Mouse (Mus musculus) monocyte, adult 2 months (primary cell): Measurements from ENCODE around the gene Pdk4.

Experiments used
- DNase-seq, 2 experiments: peaks; one replicate each; pipeline ENCODE4 v3.0.0; 2022; ENCODE audit warnings: low spot score in 2 of 2, low read depth in 1 of 2

Gene Pdk4

DNA sequence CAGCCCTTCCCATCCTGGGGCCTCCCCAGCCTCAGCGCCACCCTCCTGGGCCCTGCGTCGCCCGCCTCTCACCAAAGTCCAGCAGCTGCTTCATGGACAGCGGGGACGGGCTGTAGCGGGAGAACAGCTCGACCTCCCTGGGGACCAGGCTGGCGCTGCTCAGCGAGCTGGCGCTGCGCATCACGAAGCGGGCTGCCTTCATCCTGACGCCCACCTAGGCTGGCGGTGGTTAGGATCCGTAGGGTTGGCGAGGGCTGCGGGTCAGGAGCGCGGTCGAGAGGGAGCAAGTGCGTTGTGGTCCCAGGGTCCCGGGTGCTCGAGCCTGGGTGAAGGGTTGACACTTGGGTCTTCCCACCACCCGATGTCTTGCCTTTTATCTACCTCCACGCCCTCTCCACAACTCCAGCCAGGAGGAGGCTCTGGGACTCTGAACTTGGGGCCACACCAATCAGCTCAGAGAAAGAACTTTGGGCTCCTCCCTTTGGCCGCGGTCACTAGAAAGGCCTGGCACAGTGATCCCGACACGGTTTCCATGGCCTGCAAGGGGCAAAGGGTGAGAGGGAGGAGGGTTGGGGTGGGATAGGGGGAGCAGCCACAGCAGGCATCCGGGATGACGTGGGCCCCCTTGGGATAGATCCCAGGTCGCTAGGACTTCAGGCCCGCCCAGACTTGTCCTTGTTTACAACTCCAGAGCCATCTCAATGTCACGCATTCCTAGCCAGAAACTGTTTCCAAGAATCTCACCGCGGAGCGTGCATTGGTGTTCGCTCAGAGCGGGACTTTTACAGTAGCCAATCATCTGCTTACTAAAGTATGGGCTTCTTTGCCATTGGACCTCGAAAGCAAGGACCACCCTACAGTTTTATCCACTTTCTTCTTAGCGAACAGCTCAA is at the start of gene Pdk4:
TSS of gene Pdk4 (minus strand) at position 349 of the 893 bp plus-strand sequence.
- DNase-seq = no peak

DNA sequence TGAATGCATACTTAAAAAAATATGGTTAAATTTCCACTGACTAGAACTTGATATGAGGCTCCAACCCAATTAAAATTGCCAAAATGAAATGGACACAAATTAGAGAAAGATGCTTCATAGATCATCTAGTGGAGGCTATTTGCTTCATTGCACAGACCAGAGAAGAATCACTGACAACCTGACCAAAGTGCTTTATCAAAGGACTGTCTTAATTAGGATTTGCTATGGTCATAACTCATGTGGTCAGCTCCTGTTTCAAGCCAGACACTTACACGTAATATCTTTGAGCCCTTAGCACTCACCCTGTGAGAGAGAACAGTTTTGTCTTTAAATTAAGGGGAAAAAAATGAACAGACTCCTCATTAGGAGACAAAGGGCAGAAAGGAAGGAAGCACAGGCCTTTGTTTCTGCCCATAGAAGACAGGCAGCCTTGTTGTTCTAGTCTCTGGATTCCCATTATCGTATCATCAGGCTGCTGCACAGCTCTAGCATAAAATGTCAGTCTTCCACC is 41.8 kb upstream of the Pdk4 start:
- DNase-seq = no peak

DNA sequence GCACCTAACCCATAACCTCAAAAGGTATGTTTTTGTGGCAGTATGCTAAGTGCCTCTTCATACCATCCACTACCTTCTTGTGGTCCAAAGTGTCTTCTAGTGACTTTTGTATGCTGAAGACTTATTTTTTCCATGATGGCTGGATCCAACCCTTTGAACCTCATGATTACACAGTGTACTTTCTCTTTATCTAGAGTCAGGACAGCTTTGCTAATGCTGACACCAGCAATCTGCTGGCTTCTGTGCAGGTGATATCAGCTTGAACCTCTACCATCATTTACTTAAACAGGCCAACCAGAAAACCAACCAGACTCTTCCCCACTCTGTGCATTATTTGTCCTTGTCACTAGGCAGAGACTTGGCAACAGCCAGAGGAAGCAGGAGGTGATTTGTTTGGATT is 39.6 kb upstream of the Pdk4 start:
- no peak for DNase-seq

DNA sequence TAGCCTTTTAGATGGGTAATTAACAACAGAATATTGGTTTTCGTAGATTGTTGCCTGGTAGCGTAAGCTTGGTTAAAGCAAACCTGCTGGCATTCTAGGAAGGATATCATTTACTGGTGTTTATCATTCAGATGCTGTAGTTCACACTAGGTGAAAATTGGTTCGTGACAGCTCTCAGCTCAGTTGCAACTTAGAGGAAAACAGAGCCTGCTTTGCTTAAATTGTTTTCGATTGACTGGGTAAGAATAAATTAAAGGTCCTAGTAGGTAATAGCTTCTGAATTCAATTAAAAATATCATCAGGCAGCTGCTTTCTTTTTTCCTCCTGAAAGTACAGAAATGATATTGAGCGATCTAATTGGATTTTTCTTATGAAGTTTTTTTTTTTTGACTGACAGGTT is 21.0 kb upstream of the Pdk4 start:
- no peak for DNase-seq

DNA sequence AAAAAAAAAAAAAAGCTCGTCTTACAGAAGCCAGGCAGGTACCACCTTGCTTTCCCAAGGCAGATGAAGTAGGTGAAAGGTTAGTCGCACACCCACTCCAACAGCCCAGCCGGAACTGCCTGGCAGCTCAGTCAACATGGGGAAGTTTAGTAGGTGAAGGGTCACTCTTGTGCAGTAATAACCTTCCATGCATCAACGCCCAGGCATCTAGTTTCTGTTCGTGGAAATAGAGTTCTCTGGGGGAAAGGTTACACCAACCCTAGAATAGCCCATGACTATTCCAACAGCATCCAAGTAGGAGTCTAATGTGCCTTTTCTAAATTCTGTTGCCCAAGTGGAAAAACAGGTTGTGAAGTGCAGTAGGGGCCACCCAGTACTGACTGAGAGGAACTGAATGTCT is 13.6 kb upstream of the Pdk4 start:
- DNase-seq = peak; percentile 6 to 13

DNA sequence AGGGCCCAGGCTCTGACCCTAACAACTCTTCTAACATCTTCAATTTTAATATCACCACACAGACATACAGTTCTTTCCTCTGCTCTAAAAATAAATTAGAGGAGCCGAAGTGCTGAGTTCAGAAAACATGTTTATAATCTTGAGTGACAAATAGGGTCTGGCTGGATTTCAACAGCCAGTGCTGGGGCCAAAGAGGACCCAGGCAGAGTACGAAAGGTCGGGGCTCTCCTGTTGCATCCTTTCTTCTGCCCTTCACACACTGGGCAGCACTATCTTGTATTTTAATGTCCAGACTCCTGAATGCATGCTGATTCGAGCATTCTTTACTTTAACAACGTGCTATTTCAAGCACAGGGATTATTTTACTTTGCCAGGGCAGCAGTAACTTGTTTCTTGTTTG is 13.2 kb upstream of the Pdk4 start:
- DNase-seq = no peak

DNA sequence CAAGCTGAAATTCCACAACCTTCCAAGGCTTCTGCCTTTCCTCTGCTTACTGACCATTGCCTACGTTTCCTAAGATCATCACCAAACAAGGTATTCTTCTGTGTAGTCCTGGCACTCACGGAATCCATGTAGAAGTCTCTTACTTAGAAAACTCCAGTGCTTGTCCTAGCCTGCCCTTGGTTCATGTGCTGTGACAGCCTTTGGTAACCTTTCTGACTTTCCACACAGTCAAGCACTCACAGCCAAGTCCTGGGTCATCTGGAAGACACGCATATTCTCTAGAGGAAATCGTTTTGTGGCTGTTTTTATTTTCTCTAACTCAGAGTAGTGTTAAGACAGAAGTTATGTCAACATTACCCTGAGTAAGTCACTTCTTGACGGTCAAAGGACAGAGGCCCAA is 11.7 kb upstream of the Pdk4 start:
- no peak for DNase-seq

DNA sequence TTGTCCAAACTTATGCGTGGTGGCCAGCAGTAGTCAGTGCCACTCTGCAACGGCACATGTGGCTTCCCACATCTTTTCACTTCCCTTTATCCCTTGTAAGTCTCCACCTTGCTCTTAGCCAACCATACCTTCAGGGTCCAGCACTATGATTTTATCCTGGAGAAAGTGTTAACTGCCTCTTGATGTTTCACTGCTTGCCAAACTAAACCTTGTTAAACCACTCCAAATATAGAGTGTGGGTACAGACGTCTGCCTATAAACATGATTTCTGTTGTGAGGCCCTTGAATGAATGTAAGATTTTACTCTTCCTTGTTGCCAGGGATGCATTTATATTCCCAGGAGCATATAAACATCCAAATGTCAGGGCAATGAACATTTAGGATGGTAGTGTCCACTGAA is 10.2 kb upstream of the Pdk4 start:
- no peak for DNase-seq

DNA sequence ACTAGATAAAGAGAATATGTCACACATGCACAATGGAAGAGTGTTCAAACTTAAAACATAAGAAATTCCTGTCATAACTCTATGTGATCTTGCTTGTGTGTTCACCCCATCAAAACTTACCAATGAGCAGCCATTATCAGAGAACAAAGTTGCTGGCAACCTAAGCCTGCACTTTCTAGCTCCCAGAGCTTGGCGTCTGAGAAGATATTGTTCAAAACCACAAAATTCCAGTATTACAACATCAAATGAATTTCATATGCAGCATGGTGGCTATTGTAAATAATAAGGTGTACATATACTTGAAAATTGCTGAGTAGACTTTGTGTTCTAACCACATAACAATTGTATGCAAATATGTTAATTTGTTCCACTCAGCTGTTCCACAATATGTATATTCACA is 6.7 kb upstream of the Pdk4 start:
- no peak for DNase-seq

DNA sequence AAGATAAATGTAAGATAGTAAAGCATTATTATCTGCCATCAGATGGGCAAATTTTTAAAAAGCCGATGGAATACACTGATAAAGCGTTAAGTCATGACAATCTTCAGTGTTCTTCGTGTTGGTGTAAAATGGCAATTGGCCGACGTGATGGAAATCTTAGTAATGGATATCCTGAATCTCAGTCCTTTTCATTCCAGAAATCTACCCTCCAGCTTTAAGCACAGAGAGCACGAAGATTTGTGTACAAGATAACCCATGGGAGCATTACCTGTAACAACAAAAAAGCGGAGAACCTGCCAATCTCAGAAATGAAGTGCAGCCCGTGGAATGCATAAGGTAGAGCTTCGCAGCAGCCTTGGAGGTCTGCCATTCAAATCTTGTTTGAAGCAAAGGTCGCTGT is 5.4 kb upstream of the Pdk4 start:
- DNase-seq = no peak

DNA sequence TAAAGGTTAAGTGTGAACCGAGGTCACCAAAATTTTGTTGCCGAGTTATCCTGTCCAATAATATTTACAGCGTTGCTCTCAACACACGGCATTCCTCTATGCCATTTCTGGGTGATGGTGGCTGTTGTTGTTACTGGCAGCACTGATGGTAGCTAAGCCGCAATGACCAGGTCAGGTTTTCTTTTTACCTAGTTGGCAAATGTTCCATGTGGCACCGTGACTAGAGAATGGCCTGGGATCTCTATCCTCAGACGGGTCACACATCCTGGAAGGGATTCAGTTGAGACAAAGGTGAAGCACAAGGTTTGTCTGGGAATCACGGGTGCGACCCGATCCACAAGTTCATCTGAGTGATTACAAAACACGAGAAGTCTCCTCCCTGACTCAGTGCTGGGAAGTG is 2.6 kb upstream of the Pdk4 start:
- DNase-seq = no peak

DNA sequence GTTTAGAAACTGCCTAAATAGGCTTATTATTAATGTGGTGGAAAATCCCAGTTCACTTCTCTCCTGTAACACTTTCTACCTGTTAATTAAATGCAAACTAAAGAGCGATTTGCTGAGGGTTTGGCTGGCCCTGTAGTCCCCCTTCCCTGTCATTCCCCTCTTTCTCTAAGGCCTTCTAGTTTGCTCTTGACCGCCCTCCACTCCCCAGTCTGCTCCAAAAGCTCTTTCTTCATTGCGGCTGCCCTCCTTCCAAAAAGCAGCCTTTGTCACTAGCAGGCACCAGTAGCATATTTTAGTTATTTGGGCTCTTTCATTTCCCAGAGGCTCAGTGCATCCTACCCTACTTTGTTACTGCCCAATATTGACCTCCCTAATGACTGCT is 736 bp upstream of the Pdk4 start:
- DNase-seq = no peak

DNA sequence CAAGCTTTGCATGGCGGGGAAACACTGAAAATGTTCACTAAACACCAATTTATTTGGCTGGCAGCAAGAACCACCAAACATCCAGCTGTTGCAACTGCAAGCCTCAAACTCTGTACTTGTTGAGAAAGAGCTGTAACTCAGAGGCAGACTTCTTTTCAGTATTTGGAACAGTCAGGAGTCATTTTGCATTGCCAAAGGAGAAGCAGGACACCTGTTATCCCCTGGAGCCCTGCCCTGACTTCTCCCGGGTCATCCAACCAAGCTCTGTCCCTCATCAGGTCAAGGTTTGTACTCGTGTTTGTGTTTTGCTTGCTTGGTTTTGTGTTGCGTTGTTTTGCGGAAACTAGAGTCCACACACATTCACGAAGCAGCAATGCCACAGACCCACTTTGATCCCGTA is 11.1 kb downstream of the Pdk4 start:
- DNase-seq = no peak

DNA sequence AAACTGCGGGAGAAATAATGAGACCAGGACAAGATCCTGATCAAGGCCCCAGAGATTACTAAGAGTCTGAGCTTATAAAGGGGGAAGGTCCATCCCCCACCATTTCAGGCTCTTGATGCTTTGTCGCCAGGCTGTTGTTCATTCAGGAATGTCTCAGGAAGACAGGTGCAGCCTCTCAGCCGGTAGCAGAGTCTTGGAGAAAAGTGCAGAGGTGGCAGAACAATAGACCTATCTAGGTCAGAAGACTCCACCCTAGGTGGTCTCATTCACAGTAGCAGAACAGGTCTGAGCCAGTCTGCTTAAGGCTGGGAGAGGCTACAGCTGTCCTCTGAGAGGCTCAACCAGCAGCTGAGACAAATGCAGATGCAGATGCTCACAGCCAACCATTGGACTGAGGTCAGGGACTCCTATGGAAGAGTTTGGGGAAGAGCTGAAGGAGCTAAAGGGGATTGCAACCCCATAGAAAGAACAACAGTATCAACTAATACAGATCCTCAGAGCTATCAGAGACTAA is 13.8 kb downstream of the Pdk4 start:
- DNase-seq = no peak

DNA sequence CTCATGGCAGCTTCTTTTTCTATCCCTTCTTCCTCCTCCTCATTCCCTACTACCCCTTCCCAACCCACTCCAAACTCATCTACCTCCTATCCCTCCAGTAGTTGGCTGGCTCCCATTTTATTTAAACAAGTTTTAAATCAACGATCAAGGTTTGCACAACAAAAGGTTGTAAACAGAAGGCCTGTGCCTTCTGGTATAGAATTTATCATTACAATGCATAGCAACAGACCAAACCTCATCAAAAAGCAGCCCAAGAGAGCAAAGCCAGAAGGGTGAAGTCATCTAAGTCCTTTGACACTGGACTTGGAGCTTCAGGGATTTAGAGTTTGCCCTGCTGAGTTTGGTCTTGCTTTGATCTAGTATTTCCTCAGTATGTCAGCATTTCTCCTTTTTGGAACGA is 15.0 kb downstream of the Pdk4 start:
- no peak for DNase-seq

DNA sequence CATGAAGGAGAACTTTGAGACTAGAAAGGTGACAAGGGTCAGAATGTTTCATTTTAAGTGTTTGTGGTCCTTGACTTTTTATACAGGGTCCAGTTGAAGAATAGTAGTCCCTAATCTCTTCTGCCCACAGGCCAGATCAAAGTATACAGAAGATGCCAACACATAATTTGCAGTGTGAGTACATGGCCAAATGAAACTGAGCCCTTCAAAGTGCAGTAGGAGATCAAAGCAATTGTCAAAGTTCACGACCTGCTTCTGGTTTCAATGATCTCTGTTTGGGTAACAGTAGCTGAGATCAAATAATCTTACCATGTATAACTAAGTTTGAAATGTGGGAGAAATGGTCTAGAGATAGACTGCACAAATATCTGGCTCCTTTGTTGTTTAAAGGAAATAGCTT is 22.1 kb downstream of the Pdk4 start:
- DNase-seq = no peak

DNA sequence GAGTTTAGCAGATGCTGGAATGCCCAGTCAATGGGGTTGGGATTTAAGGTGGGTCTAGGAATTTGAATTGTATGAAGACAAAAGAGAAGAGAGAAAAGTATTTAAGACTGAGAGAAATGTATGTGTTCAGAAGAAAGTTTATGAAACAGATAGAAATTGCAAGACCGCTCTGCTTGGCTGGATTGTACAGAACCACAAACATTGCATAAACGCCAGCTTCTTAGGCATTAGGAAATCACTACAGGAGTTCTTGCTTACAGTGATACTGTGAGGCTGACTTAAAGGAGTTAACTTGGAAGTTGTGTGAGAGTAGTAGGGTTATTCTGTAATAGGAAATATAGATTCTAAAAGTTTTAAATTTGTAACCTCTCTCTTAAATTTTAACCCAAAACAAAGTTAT is 23.4 kb downstream of the Pdk4 start:
- DNase-seq = no peak

DNA sequence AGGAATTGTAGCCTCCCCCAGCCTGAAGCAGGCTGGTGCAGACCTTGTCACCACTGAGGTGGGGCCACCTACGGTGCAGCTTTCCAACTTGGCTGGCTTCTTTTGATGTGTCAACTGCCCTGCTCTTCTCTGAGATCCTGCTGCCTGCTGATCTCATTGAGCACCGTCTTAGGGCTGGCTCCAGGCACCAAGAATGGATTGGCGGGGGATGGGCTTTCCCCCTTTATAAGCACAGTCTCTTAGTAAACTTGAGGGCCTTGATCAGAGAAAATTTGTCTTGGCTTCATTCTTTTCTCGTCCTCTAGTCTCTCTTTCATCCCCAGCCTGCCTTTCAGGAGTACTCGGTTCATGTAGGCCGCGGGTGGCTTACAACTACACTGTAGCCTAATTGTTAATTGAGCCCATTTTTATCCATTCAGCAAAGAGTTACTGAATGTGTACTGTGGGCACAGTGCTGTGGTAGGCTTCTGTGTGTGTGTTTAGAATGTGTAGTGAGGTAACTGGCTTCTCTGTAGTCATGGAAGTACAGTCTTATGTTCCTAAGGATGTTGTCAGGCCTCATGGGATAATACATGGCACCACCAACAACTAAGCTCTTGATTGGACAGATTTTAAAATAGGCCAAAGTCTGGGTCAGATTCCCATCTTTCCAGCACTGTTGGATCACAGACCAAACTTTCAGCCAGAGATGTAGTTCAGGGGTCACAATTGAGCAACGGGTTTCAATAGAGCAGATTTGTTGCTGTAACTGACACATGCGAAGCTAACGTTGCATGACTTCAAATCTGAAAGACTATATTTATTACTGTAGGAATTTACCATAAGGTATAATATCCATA is 25.4 kb downstream of the Pdk4 start:
- no peak for DNase-seq

DNA sequence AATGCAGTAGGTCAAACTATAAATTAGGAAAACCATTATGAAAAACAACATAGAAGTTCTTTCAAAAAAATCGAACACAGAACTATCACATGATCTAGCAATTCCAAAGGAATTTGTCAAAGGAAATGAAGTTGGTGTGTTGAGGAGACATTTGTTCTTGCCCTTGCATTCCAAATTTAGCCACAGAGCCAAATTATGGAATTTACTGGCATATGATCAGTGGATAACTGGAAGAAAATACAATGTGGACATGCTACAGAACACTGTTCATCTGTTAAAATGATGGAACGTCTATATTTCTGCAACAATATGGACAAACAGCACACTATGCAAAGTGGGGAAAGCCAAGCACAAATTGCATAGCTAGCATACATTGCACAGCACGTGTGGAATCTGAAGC is 40.3 kb downstream of the Pdk4 start:
- no peak for DNase-seq

DNA sequence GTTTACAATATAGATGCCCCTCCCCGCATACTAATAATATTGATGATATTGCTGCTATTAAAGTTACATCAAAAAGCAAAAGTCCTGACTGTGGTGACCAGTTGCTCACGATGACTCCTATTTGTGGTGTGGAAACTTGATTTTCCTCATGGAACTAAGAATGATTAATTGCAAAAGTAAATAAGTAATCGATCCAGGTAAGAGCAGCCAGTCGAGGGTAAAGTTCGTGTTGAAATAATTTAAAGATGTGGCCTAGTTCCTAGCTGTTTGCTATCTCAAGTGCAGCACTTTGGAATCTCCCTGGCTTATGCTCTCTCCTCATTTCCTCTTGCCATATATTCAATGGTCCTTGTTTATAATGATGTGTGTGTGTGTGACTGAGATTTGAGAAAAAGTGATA is 46.2 kb downstream of the Pdk4 start:
- no peak for DNase-seq

DNA sequence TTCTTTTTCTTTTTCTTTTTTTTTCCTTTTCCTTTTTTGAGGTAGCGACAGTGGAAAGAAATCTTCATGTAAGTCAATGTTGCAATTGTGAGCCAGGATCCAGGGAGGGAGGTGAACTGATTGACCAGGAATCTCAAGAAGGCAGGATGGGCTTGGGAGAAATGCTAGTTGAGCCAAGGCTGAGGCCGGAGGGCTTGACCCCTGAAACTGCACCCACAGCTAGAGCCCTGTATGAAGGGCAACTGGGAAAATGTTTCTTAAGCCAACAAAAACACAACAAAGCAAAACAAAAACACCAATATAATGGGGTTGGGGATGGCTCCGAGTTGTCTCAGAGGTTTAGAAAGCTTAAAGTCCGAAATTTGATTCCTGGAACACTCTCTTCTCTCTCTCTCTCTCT is 47.7 kb downstream of the Pdk4 start:
- no peak for DNase-seq

DNA sequence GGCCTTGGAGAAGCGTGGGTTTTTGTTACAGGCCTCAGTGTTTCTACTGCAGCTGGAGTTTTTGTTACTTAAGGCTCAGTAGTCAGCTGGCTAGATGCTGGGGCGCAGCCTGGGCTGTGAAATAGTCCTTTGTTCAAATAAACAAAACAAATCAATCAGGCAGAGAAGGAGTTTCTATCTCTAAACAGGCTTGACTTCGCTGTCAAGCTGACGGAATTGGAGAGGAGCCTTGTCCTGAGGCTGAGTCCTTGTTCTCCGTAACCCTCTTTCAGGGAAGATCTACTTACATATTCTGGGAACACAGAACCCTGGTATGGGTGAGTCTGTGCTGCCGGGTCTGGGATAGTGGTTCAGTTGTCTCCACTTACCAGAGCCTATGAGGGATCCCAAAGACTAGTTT is 48.6 kb downstream of the Pdk4 start:
- DNase-seq = no peak
